Mouse (Mus musculus) layer of hippocampus, adult 8-10 months (tissue): Measurements from ENCODE around the gene Mmp17. TPM values are rescaled to one million over a fixed set of nuclear protein-coding genes. Genes with fewer than 3 reads are reported as not detected.

ENCODE experiments used
- DNase-seq, 2 experiments: peaks; one replicate each; pipeline ENCODE4 v3.0.0; 2022; ENCODE audit warnings: low spot score in 2 of 2
- total RNA-seq, 4 experiments: library from RNA; stranded (reverse); gene quantifications; 2 replicates each; pipeline ENCODE4 v1.2.4; 2022

Gene Mmp17
- 100 to 1,000 TPM; 103 to 128 (median 115) TPM for total RNA-seq

- DNase-seq, result peak; percentile 89 to 93
Measured at GRCm38 (mm10) chr5:129583761-129584582, at the start of gene Mmp17. Gene Mmp17, plus strand, starts transcription at chr5:129584169.

DNA sequence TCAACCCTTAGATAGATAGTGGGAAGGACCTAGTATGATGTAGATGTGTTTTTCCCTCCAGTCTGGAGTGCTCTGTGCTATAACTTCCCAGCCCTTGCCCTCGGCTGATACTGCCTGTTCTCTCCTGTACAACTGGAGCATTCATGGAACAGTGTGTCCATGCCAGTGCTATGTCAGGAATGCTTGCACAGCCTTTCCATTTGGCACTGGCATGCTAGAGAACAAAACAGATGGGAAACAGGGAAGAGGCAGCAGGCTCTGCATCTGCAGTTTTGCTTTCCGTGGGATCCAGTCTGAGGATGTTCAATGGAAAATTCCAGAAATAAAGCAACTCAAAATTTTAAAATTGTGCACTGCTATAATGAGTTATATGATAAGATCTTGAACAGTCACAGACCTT, 49.5 kb upstream of the Mmp17 start:
- peak; percentile 87 to 88 for DNase-seq

DNA sequence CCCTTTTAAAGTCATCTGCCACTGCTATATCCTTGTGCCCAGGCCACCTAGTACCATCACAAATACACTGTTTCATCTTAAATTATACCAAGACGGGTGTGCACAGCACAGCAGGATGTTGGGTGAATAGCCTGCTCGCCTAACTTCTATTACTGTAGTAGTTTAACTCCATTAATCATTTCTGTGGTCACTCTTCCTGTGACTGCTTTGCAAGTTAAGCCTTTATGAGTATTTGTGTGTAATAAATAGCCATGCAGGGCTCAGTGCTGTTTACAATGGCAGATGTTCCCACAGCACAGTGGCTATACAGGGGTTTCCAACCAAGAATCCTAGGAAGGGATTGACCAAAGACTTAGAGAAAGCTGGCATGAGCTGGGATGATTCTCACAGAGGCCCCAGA, 48.9 kb upstream of the Mmp17 start:
- DNase-seq, result no peak

DNA sequence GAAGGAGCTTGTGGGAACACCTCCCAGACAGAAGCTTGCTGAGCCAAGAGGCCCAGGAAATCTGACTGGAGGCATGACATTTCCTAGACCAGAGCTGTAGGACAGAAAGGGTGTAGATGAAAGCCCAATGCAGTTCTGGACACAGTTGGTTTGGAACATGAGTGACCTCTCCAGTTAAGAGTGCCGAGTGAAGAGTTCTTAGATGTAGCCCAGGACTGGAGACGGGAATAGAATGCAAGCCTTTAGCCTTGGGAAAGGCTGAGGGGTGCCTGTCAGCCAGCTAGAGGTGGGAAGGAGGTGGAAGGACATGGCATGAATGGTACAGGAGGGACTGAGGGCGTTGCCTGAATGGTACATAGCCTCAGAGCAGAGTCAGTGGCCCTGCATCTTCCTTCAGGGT, 48.5 kb upstream of the Mmp17 start:
- DNase-seq, result no peak

- no peak for DNase-seq
Measured at GRCm38 (mm10) chr5:129538826-129539225, 45.1 kb upstream of the Mmp17 start.

DNA sequence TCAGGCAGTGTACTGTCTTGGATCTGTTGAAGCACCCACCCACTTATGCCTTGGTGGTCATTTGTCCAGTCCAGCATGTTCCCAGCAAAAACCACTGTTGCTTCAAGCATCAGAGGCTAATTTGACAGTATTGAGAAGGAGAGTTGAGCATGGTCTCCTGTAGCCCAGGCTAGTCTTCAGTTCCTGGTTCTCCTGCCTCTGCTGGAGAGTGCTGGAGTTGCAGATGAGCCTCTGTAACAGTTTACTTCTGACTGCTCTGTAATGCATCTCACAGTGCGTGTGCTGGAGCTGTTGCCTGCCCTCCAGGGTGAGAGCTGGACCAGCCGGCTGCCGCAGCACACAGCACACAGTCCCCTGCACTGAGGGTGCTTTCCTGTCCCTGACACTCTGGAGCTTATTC, 41.7 kb upstream of the Mmp17 start:
- no peak for DNase-seq

DNA sequence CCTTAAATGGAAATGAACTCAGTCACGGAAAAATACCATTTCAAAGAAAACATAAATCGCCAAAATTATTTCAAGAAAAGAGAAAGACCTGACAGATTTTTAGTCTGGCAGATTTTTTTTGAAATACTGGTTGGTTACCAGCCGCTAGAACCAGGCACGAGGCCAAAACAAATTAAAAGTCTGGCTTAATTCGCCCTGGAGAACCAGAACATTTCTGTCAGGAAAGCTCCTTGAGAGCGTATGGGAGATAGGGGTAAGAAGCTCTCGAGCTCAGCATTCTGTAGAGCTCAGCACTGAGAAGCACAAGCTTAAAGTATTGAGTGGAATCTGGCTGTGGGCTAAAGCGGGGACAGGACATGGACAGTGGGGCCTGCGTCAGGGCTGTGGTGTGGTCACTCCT, 38.2 kb upstream of the Mmp17 start:
- peak; percentile 45 to 56 for DNase-seq

DNA sequence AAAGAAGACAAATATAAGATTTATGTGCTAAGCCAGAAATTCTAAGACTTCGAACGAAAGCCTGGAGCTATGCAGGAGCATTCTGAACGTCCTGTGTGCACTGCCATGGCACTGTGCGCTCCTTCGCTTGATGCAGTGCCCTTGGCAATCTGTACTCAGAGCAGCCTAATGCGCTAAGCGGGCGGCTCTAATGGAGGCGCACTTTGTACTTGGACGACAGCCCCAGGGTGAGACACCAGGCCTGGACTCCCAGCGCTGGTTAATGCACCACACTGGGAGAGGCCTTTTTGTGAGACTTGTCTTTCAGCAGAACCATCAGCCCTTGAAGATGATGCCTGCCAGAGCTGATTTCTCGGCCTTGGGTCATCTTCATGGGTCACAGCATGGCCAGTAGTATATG, 34.3 kb upstream of the Mmp17 start:
- DNase-seq, result no peak

- no peak for DNase-seq
Measured at GRCm38 (mm10) chr5:129550790-129551189, 33.2 kb upstream of the Mmp17 start.

DNA sequence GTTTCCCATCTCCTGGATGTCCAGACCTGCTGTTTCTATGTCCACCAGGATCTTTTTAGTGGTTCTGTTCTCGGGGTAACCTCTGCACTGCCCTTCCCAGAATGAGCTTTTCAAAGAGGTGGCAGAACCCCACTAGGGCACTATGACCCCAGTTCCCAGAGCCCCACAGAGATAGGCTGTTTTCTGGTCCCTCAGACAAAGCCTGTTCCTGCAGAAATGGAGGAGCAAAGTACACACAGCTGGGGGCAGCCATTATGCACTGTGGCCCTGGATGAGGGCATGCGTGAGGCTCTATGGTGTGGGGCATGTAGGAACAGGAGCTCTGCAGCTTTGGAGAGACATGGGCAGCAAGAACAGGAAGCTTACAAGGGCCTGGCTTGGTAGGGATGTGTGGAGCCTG, 32.0 kb upstream of the Mmp17 start:
- no peak for DNase-seq

DNA sequence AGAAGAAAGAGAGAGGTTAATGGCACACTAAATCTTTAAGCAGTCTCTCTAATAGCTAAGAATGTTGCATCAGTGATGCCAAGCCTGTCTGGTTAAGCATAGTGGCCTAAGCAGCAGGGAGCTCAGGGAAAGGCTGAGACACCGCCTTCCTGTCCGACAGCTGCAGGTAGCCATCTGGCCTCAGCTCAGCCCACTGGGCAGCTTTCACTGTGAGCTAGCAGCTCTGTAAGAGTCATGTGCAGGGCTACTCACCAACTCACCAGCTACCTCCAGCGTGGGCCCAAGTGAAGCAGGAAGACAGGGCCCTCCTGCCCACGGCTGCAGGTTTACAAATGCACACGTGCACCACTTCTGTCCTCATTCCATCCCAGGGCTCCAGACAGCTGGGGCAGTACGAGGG, 30.3 kb upstream of the Mmp17 start:
- no peak for DNase-seq

DNA sequence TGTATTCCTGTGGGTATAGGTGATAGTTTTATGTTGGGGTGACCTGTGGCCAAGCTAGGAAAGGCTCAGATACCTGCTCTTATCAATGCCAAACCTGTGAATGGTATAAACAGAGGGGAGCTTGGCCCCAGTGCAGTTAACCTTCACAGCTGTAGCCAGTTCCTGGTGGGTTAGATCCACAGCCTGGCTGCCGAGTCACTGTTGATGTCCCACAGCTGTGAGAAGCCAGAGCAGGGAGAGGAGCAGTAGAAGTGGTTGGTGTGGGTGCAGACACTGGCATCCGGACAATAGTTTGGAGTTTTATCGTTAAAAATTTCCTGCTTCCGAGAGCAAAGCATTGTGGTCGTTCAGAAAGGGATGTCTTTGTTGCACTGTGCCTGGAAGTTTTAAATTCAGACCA, 25.4 kb upstream of the Mmp17 start:
- DNase-seq, result no peak

- DNase-seq, result no peak
Measured at GRCm38 (mm10) chr5:129559283-129559682, 24.7 kb upstream of the Mmp17 start.

DNA sequence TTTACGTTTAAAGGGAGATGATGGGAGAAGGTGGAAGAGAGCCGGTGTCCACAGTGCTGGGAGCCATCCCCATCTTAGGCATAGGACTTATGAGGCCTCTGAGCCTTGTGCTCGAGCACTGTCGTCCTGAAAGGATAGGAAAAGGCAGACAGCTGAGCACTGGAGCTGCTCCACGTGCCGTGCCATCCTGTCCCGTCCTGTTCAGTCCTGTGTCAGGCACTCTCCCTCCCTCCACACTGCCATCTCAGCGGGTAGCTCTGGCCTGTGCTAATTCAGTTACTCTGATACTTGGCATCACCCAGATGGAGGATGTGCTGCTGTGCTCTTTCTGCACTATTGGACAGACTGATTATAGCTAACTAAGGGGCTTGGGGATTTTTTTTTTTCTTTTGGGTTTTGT, 21.6 kb upstream of the Mmp17 start:
- no peak for DNase-seq

GRCm38 (mm10) chr5:129568596-129568995, 15.4 kb upstream of the Mmp17 start:
- no peak for DNase-seq

DNA sequence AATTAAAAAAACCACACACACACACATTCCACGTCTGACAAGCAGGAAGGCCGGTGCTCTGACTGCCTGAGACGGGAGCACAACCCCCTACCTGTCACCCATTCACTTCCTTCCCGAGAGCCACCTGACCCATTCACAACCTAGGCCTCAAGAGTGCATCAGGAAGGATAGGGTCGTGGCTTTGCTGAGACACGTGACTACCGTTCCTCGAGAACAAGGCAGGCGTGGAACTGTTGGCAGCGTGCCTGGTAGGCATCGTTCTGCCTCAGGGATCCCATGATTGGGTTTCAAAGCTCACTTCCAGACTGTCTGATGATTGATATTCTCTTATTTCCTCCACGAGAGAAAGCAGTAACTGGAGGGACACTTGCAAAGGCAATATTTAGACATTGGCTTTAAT, 5.8 kb upstream of the Mmp17 start:
- no peak for DNase-seq

- peak in 1 of 2 experiments; percentile 45 for DNase-seq
Measured at GRCm38 (mm10) chr5:129580046-129580445, 3.9 kb upstream of the Mmp17 start.

- no peak for DNase-seq
Measured at GRCm38 (mm10) chr5:129580572-129580971, 3.4 kb upstream of the Mmp17 start.

DNA sequence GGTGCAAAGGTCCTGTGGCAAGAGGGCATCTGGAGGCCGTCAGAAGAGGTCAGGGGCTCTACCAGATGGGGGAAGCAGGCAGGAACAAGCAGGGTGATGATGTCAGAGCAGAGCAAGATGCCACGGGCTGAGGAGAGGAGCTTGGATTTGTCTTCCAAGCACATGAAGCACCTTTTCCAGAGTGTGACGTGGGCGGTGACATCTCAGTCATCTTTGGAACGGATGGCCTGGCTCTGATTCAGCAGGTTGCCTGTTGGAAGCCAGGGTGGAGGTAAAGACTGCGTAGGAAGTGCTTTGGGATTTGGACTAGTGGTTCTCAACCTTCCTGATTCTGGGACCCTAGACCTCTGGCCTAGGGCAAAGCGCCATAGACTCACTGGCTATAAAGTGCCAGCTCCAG, 3.0 kb upstream of the Mmp17 start:
- peak in 1 of 2 experiments; percentile 44 for DNase-seq

- peak in 1 of 2 experiments; percentile 40 for DNase-seq
Measured at GRCm38 (mm10) chr5:129583331-129583730, 638 bp upstream of the Mmp17 start.

- no peak for DNase-seq
Measured at GRCm38 (mm10) chr5:129584583-129585541, 893 bp downstream of the Mmp17 start.

- peak in 1 of 2 experiments; percentile 78 for DNase-seq
Measured at GRCm38 (mm10) chr5:129586016-129586415, 2.0 kb downstream of the Mmp17 start.
